Mouse (Mus musculus): ENCODE results near the gene Tmem156. TPM values are rescaled to one million over a fixed set of nuclear protein-coding genes. Genes with fewer than 3 reads are reported as not detected.

Tmem156 gene
- polyA plus RNA-seq, 1 experiment from 2014 or later = 2.7 TPM

DNA sequence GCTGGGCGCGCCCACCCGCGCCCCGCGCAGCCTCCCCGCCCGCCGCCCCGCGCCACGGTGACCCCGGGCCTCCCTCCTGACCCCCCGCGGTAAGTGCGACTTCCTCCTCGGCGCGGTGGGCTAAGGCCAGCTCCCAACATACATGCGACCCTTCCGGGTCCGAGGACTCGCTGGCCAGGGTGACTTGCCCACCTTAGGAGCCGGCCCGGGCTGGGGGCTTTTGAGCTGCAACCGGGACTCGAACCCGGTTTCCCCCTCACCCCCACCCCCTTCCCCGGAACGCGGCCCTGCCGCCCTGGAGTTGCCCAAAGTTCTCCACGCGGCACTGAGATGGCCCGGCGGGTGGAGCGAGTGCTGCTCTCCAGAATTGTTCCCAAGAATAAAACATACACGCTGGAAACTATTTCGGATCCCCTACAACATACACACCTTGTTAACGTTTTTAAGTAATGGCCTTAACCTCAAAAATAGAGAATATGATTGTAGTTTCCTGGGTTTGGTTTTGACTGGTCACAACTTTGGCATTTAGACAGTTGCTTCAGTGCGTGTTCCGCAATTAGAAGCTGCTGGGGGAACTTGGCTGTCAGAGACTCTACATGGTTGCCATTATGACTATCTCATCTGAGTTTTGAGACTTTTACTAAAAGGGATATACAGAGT, 16.0 kb upstream of the Tmem156 start:
- Histone ChIP-seq H3K79me2 (ENCODE audit: inconsistent target) (peaks cover 48% of the 10 kb centered on the region), H3K4me3 (ENCODE audit: inconsistent target) (peak overlapping the region; percentile 38), H3K36me3 (ENCODE audit: inconsistent target) (no peaks in the 10 kb centered on the region), H3K27ac (peak overlapping the region; percentile 45)
- under 1% methylated on average over 28 of the region's 42 CpGs for WGBS (ENCODE audit: missing documents)

- Histone ChIP-seq H3K79me2 (ENCODE audit: inconsistent target) (peaks cover 40% of the 10 kb centered on the region), H3K4me3 (ENCODE audit: inconsistent target) (peak within 1 kb of the TSS; percentile 38), H3K36me3 (ENCODE audit: inconsistent target) (no peaks in the 10 kb centered on the region), H3K27ac (peak within 1 kb of the TSS; percentile 45)
- 6% methylated on average over 51 of the region's 56 CpGs for WGBS (ENCODE audit: missing documents)
These were observed 15.2 kb upstream of the Tmem156 start, which contains the start of gene Klhl5 for GRCm38 (mm10) chr5:65106876-65107772. TSS of gene Klhl5 (plus strand) at chr5:65107539.

DNA sequence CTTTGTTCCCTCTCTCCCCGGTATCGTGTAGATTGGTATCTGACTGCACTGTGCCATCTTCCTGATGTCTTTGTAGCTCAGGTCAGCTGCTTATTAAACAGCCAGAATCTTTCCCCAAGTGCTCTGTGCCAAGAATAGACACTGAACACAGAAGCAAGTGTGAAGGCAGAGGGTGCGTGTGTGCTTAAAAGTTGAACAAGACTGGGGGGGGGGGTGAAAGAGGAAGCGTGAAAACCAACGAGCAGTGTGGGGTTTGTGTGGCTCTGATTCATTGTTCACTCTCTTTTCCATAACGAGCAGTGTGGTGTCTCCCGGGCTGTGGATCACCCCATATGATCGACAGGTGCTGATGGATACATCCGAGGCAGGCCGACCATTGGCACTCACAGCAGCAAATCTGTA, 10.7 kb upstream of the Tmem156 start:
- H3K4me3 ChIP-seq (ENCODE audit: inconsistent target) = no peak overlapping the region
- no peaks in the 10 kb centered on the region for H3K36me3 ChIP-seq (ENCODE audit: inconsistent target)
- under 1% methylated on average over 8 of the region's 10 CpGs for WGBS (ENCODE audit: missing documents)
- peak overlapping the region; percentile 56 for H3K27ac ChIP-seq
- H3K79me2 ChIP-seq (ENCODE audit: inconsistent target) = no peaks in the 10 kb centered on the region

- no peaks in the 10 kb centered on the region for H3K36me3 ChIP-seq (ENCODE audit: inconsistent target)
- H3K79me2 ChIP-seq (ENCODE audit: inconsistent target) = no peaks in the 10 kb centered on the region
- H3K27ac ChIP-seq = peak overlapping the region; percentile 56
- no peak overlapping the region for H3K4me3 ChIP-seq (ENCODE audit: inconsistent target)
- WGBS (ENCODE audit: missing documents) = 36% methylated on average over 3 of the region's 3 CpGs
These were observed 10.2 kb upstream of the Tmem156 start for GRCm38 (mm10) chr5:65102026-65102640.

DNA sequence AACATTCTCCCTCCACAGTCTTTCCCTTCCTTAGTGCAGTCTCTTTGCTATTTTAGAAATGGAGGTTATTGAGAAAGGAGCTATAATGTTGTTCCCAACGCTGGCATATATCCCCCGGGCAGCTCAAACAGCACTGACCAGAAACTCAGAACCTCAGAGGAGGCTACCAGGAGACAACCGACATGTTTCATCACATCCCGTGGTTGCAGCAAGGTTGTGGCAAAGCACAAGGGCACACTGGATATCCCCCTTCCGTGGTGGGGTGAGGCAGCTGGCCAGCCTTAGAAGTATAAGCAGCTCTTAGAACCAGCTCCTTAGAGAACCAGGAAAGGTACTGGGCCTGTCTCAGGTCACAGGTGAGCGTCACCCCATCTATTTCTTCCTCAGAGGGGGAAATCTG, 9.7 kb upstream of the Tmem156 start:
- H3K79me2 ChIP-seq (ENCODE audit: inconsistent target) = no peaks in the 10 kb centered on the region
- peak overlapping the region; percentile 56 for H3K27ac ChIP-seq
- 23% methylated on average over 6 of the region's 6 CpGs for WGBS (ENCODE audit: missing documents)
- H3K36me3 ChIP-seq (ENCODE audit: inconsistent target) = no peaks in the 10 kb centered on the region
- H3K4me3 ChIP-seq (ENCODE audit: inconsistent target) = no peak overlapping the region

GRCm38 (mm10) chr5:65101209-65101608, 9.3 kb upstream of the Tmem156 start:
- Histone ChIP-seq H3K79me2 (ENCODE audit: inconsistent target) (no peaks in the 10 kb centered on the region), H3K4me3 (ENCODE audit: inconsistent target) (no peak overlapping the region), H3K36me3 (ENCODE audit: inconsistent target) (no peaks in the 10 kb centered on the region), H3K27ac (no peak overlapping the region)
- 24% methylated on average over 5 of the region's 5 CpGs for WGBS (ENCODE audit: missing documents)

GRCm38 (mm10) chr5:65100002-65100401, 8.1 kb upstream of the Tmem156 start:
- Histone ChIP-seq H3K36me3 (ENCODE audit: inconsistent target) (no peaks in the 10 kb centered on the region), H3K27ac (no peak overlapping the region), H3K4me3 (ENCODE audit: inconsistent target) (no peak overlapping the region), H3K79me2 (ENCODE audit: inconsistent target) (no peaks in the 10 kb centered on the region)
- WGBS (ENCODE audit: missing documents) = 95% methylated on average over 9 of the region's 11 CpGs

GRCm38 (mm10) chr5:65097457-65097856, 5.5 kb upstream of the Tmem156 start:
- WGBS (ENCODE audit: missing documents) = 93% methylated on average over 5 of the region's 5 CpGs
- Histone ChIP-seq H3K79me2 (ENCODE audit: inconsistent target) (no peaks in the 10 kb centered on the region), H3K27ac (no peak overlapping the region), H3K4me3 (ENCODE audit: inconsistent target) (no peak overlapping the region), H3K36me3 (ENCODE audit: inconsistent target) (no peaks in the 10 kb centered on the region)

GRCm38 (mm10) chr5:65096805-65097204, 4.9 kb upstream of the Tmem156 start:
- Histone ChIP-seq H3K36me3 (ENCODE audit: inconsistent target) (no peaks in the 10 kb centered on the region), H3K27ac (no peak overlapping the region), H3K4me3 (ENCODE audit: inconsistent target) (no peak overlapping the region), H3K79me2 (ENCODE audit: inconsistent target) (no peaks in the 10 kb centered on the region)
- 79% methylated on average over 2 of the region's 3 CpGs for WGBS (ENCODE audit: missing documents)

- WGBS (ENCODE audit: missing documents) = 79% methylated on average over 3 of the region's 3 CpGs
- no peak overlapping the region for H3K4me3 ChIP-seq (ENCODE audit: inconsistent target)
- H3K27ac ChIP-seq = no peak overlapping the region
- no peaks in the 10 kb centered on the region for H3K36me3 ChIP-seq (ENCODE audit: inconsistent target)
- H3K79me2 ChIP-seq (ENCODE audit: inconsistent target) = peaks cover 3% of the 10 kb centered on the region
These were observed 4.2 kb upstream of the Tmem156 start for GRCm38 (mm10) chr5:65096082-65096481.

DNA sequence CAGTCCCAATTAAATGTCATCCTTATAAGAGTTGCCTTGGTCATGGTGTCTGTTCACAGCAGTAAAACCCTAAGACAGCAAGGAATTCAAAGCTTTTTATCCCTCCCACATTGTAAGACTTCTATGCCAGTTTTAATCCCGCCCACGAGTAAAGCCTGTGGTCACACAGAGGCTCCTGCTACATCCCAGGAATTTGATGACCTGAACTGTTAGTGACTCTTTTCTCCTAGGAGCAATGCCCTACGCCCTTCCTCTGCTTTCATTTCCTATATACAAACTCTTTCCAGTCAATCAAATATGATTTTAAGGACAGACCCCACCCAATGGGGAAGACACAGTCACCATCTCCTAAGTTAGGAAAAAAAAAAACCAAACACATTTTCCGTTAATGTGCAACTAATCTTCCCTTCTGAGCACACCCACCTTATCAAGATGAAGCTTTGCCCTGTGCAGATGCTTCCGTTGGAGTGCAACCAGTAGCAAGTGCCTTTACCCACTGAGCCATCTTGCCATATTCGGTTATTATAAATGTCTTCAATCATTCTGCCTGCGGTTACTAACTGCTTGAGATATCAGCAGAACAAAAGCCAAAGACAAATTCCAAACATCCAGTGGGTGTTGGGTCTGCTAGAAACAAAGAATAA, 3.1 kb upstream of the Tmem156 start:
- peaks cover 14% of the 10 kb centered on the region for H3K79me2 ChIP-seq (ENCODE audit: inconsistent target)
- no peaks in the 10 kb centered on the region for H3K36me3 ChIP-seq (ENCODE audit: inconsistent target)
- H3K27ac ChIP-seq = no peak overlapping the region
- no peak overlapping the region for H3K4me3 ChIP-seq (ENCODE audit: inconsistent target)
- WGBS (ENCODE audit: missing documents) = 91% methylated on average over 7 of the region's 7 CpGs

- H3K4me3 ChIP-seq (ENCODE audit: inconsistent target) = no peak overlapping the region
- no peak overlapping the region for H3K27ac ChIP-seq
- H3K36me3 ChIP-seq (ENCODE audit: inconsistent target) = no peaks in the 10 kb centered on the region
- H3K79me2 ChIP-seq (ENCODE audit: inconsistent target) = peaks cover 27% of the 10 kb centered on the region
These were observed 1.8 kb upstream of the Tmem156 start for GRCm38 (mm10) chr5:65093769-65094168.

- H3K79me2 ChIP-seq (ENCODE audit: inconsistent target) = peaks cover 50% of the 10 kb centered on the region
- peak overlapping the region; percentile 67 for H3K27ac ChIP-seq
- H3K4me3 ChIP-seq (ENCODE audit: inconsistent target) = peak overlapping the region; percentile 45
- no peaks in the 10 kb centered on the region for H3K36me3 ChIP-seq (ENCODE audit: inconsistent target)
- 24% methylated on average over 11 of the region's 11 CpGs for WGBS (ENCODE audit: missing documents)
These were observed 611 bp downstream of the Tmem156 start for GRCm38 (mm10) chr5:65091184-65091858.

DNA sequence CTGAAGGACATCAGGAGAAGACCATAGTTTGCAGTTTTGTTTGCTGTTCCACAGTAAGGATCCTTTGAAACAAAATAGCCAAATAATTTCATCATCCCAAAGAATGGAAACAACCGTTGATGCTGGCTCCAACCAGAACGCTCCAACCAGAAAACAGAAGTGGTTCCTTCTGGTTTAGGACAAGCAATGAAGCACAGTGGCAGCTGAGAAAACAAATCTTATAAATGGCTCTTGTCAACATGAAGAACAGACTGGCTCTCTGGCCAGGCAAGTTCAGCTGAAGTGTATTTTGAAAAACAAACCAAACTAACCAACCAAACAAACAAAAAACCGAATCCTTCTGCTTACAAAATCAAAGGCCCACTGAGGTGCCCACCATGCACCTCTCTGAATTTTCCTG, 2.2 kb downstream of the Tmem156 start:
- Histone ChIP-seq H3K4me3 (ENCODE audit: inconsistent target) (no peak overlapping the region), H3K36me3 (ENCODE audit: inconsistent target) (no peaks in the 10 kb centered on the region), H3K79me2 (ENCODE audit: inconsistent target) (peaks cover 66% of the 10 kb centered on the region), H3K27ac (no peak overlapping the region)
- WGBS (ENCODE audit: missing documents) = 36% methylated on average over 3 of the region's 3 CpGs
